Mouse (Mus musculus): ENCODE results near the gene March8. TPM values are rescaled to one million over a fixed set of nuclear protein-coding genes. Genes with fewer than 3 reads are reported as not detected.
A peak's percentile ranks its signal among the peaks of the same experiment; 100 is the strongest.

Gene March8
- total RNA-seq, 2 experiments from 2014 or later: 59.6 to 76.5 TPM

DNA sequence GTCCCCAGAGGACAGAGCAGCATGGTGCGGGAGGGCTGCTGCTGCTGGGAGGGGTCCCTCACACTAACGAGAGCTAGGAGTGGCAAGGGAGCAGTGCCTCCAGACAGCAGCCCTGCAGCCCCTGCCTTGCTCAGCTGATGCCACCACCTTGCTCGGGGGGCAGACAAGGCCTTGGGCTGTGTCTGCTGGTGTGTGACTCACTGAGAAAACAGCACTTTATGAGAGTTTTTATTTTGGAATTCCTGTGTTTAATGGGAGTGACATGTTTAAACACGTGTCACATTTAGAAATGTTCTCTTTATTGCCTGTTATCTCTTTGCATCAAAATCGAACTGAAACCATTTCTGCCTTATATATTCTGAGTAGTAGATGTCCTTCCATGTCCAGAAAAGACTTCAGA is 68.9 kb downstream of the March8 start:
- no peak for DNase-seq (ENCODE audit: low spot score in 2 of 2)

DNA sequence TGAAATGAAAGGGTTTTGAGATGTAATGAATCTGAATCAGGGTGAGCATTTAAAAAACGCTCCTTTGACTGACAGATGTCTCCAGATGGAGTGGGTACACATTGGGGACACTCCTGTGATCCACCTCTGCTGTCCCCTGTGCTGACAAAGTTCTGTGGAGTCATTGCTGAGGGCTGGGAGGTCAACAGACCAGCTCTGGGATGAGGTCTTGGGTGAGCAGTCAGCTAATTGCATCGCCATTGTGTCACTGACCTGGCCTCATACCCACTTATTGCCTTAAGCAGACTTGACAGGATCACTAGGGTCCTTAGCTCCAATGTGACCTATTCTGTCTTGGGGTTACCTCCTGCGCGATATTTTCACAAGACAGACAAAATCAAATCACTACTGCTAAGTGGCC is 69.4 kb downstream of the March8 start:
- DNase-seq (ENCODE audit: low spot score in 2 of 2): no peak

DNA sequence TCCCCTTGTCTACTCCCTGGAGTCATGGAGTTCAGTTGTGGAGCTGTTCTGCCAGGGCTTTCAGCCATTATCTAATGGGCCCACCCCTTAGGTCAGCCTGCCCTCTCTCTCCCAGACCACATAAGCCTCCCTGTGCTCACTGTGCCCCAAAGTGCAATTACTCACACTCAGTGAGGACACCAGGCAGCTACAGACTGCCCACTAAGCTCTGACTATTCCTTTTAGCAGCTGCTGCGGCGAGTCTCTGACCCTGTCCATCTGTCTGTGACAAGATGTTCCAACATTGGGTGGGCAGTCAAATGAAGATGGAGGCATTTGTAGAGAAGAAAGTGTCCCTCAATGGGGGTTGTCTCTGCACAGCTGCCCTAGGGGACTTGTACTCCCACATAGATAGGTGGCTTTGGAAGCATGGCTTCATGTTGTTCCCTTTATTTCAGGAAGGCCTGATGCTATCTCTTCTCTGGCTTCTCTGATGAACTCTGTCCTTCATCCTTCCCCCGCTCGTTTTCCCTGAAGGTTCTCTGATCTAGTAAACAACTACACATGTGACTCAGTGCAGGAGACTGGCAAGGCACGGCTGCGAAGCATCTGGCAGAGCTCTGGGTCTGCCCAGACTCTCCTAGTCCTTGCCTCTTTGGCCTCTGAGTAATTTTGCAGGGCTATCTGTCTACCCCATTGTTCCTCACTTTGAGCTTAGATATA is 70.3 kb downstream of the March8 start:
- peak in 1 of 2 experiments; percentile 20 for DNase-seq (ENCODE audit: low spot score in 2 of 2)

DNA sequence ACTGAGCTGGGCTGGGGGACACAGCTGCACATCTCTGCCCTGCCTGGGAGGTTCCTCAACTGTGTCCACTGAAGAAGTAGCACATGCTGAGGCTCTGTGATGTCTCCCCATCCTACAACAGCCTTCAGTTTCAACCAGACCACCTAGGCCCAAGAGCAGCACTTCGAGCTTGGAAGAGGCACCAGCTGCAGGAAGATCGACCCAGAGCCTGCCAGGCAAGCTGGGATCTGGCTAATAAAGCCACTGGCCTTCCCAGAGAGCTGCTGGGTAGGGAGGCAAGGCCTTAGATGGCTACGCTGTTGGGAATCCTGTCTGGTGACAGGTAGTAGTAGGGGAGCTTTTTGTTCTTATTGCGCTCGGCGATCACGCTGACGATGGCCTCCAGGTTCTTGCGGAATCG is 72.6 kb downstream of the March8 start:
- DNase-seq (ENCODE audit: low spot score in 2 of 2): no peak

DNA sequence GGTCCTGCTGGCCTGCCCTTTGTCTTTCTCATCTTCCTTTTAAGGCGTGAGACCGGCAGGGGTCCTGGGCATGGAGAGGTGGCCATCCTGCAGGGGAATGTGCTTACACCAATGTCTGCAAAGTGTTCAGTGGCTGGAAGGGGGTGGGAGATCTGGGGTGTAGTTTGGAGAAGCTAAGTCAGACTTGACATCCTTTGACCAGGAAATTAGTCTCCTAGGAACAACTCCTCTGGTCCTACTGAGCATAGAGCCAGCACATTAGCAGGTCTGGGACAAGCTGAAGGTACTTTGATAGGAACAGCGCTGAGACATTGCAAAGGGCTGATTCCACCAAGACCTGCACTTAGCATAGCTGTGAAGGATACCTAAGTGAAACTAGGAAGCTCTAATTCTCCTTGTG is 73.9 kb downstream of the March8 start:
- no peak for DNase-seq (ENCODE audit: low spot score in 2 of 2)

DNA sequence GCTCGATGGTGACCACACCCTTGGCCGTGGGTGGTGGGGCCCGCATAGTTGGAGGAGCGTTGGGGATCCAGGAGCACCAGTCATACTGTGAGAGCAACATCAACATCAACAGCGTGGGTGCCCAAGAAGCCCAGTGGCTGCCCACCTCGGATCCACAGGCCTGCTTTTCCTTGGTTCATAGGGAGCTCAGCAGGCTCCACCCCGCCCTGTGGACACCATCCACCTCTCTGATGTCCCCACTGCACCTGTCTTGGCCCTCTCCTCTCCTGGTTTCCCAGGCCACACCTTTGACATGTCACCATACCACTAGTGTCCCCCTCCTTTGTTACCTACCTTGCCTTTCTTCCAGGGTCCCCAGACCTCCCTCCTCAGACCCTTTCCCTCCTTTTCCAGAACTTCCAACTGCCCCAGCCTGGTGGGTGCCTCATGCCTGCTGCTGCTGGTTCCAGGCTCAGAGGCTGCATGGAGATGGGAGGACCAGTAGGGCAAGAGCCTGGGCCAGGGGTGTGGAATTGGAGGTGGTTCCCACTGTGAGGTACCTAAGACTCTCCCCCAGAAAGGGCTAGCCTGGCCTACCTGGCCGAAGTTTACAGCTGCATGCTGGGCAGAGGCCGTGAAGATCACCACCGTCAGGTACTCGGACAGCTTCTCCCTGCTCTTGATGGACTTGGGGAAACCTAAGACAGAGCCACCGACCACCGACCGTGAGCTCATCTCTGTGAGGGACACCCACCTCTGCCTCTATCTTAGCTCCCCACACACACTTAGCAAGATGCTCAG is 74.9 kb downstream of the March8 start:
- DNase-seq (ENCODE audit: low spot score in 2 of 2): no peak

DNA sequence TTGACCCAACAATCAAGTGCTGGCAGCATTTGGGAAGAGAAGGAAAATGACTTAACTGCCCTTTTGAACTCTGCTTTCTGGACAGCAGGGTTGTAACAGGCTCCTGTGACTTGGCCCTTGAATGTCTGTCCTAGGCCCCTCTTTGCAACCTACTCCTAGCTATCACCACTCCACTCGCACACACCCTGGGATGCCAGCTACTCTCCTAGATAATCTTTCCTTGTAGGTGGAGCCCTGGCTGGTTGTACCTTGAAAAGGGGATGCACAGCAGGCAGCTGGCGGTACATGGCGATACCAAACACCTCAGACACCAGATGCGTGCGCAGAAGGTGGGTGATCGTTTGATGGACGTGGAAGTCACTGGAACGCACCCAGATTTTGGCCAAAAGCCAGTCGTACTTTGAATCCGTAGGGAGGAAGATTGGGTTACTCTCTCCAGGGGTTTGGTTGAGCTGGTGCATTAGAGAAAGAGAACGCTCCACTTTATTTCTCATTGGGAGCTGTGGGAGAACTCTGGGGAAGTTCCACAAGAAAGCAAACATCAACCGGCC is 77.4 kb downstream of the March8 start:
- no peak for DNase-seq (ENCODE audit: low spot score in 2 of 2)

DNA sequence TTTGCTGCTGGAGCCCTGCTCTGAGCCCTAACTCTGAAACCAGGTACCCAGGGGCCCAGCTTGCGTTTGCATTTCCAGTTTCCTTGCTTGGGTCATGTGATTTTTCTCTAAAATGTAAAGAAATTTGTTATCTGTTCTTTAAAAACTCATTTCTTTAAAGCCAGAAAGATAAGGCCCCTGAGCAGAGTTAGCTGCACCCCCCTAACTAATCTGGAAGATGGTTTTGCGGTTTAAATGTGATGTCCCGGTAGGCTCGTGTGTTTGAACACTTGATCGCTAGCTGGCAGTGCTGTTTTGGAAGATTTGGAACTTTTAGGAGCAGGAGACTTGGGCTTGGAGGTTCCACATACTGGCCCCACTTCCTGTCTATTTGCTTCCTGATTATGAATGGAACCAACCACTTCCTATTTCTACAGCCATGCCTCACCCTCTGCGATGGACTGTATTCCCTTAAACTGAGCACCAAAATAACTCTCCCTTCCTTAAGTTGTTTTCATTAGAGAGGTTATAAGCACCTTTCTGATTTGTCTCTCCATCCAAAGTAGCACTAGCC is 78.3 kb downstream of the March8 start:
- DNase-seq (ENCODE audit: low spot score in 2 of 2): no peak

DNA sequence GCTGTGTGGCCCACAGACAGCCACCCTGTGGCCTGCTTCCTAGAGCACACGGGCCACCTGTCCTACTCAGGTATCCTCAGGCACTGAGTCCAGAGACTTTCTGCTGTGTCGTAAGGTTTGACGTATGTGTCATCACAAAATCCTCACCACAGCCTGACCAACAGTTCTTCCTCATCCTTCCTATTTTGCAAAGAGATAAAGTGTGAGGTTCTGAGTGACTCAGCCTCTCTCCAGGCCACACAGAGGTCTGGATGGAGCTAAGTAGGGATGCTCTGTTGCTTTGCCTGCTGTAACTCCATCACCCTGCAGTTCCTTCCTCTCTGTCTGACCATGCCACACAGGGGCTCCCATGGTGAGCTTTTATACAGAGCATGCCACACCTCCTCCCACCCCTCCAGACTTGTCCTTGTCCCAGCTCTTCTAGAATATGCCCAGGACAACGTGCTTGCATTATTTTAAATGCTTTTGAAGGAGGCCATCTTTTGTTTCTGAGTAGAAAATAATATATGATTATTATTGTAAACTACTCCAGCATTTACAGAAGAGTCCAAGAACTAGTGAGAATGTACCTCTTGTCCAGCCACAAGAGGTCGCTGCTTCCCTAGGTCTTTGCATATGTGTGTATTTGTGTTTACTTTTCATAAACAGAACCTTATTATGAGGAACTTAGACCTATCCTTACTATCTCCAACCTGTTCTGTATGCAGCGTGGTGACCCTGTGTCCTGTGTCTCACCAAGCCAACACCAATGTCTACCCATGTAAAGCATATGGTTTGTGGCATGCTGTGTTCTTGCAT is 79.9 kb downstream of the March8 start:
- DNase-seq (ENCODE audit: low spot score in 2 of 2): peak in 1 of 2 experiments; percentile 23

DNA sequence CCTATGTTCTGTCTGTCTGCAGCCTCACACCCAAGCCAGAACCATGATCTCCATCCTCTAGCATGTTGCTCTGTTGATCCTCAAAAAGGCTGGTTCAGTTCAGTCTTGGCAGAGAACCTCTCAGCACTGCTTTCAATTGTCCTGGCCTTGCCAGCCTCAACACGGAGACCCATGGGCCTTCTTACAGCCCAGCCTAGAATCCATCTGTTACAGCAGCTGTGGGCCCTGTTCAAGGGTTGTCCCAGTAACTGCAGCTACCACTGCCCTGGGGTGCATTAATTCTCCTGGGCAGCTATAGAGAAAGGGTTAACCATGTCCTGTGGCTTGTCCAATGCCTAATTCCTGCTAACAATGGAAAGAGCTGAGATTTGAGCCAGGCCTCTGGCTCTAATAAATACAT is 80.7 kb downstream of the March8 start:
- DNase-seq (ENCODE audit: low spot score in 2 of 2): no peak

DNA sequence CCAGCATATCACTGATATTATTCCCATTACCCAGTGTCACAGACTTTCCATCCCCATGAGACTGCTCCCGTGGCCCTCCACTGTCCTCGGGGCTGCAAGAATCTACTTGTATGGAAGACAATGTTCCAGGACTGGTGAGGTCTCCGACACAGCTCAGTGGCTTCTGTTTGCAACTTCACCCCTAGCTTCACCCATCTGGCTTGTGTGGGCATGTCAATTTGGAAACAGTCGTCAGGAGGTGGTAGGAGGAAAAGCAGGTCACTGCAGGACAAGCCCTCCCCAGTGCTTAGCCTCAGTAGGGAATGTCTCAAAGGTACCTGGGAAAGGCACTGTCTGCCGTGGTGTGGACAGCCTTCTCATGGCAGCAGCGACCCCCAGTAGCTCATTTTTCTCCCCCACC is 81.9 kb downstream of the March8 start:
- no peak for DNase-seq (ENCODE audit: low spot score in 2 of 2)

DNA sequence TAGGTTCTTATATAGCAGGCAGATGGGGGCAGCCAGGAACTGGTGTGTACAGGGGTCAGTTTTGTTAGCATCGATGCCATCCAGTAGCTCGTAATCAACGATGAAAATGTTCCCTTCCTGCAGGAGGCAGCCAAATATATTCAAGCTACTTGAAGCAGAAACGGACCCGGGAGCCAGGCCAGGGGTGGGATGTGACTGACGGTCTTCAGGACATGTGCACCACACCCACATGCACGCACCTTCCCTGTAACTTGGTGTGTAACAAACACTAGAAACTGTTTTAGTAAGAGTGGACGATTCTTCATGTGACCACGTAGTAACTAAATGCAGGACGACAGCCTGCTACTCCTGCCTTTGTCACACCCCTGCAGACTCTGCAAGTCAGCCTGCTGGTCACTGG is 82.4 kb downstream of the March8 start:
- no peak for DNase-seq (ENCODE audit: low spot score in 2 of 2)

DNA sequence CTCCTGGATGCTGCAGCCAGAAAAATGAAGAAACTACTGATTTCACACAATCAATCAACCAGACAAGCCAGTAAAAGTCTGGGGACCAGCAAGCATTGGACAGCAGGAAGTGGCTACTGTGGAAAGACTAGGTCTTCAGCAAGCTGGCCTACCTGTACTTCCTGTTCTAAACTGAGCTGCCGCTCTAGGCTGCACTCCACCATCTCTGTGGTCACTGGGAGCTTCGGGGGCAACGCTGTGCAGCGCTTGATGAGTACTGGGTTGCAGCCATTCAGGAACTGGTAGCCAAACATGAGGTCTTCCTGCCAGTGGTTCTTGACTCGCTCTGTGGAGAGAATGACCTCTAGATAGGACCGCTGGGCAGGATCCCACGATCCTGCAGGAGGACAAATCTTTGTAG is 85.2 kb downstream of the March8 start:
- no peak for DNase-seq (ENCODE audit: low spot score in 2 of 2)

DNA sequence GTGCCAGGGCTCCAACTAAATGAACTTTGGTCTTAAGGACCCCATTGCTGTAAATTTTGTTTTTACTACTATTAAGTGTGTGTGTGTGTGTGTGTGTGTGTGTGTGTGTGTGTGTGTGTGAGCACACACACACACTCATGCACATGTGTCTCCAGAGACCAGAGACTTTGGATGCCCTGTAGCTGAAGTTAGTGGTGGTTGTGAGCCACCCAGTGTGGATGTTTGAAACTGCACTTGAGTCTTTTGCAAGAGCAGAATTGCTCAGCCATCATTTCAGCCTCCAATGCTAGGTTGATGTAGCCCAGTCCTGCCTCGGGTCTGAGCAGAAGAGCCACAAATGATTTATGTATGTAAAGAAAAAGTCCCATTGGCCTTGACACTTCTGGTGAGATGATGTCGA is 85.8 kb downstream of the March8 start:
- no peak for DNase-seq (ENCODE audit: low spot score in 2 of 2)

DNA sequence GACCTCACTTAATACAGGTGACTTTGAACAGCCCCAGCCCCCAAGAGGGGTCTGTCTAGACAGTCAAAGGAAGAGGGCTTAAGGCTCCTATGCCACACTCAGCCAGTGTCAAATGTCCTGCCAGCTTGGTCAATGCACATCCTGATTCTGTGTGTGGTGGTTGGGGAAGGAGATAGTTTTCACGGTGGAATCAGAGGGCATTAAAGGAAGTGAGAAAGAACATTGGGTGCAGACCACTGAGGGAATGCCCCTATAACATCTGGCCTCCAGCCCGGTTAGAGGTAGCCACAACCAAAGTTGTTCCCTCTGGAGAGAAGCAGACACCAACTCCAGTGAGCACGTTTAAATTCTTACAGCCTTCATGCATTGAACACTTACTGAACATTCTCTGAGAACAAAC is 89.7 kb downstream of the March8 start:
- DNase-seq (ENCODE audit: low spot score in 2 of 2): no peak

DNA sequence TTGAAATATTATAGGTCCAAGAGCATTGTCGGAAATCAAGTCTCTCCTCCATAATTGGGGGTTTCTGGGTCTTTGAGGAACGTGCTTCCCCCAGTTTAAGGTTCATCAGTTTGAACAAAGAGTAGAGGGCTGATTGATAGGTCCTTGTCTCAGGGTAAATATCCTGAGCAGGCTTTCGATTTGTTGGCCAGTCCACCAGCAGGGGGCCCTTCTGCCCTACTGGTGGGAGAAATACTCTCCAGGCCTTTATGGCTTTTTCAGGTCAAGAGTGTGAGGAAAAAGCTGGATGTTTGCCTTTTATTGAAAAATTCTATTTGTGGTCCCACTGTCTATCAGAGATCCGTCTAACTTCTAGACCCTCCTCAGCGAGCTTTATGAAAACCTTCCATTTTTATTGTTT is 90.5 kb downstream of the March8 start:
- no peak for DNase-seq (ENCODE audit: low spot score in 2 of 2)

DNA sequence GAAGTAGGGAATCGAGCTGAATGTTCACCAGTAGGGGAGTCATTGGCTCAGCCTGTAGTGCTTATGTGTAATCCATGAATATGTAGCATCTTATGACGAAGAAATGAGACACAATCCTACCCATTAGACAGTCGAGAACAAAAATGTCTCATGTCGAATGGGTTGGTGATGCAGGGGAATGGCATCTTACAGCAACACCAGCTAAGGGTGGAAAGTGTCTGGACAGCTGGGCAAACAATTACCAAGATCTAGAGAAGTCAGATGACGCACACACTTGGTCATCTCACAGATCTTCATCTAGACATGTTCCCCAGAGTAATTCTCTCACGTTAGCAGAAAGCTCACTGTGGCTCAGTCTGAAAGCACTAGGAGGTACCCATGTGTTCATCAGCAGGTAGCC is 101.0 kb downstream of the March8 start:
- no peak for DNase-seq (ENCODE audit: low spot score in 2 of 2)

DNA sequence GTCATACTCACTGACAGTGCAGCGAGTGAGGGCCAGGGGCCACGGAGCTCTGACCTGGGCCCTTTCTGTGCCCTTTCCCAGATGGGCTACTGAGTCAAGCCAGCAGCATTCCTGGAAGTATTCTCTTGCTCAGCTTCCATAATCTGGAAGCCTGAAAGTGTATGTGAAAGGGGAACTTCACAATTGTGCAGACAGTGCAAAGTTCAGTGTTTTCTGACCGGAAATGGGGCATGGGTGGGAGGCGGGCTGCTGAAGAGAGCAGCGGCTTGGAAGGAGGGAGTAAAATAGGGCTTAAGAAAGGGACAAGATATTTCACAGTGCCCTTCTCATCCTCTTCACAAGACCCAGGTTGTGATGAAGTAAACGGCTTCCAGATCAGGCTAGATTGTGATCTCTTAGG is 101.7 kb downstream of the March8 start:
- DNase-seq (ENCODE audit: low spot score in 2 of 2): no peak

DNA sequence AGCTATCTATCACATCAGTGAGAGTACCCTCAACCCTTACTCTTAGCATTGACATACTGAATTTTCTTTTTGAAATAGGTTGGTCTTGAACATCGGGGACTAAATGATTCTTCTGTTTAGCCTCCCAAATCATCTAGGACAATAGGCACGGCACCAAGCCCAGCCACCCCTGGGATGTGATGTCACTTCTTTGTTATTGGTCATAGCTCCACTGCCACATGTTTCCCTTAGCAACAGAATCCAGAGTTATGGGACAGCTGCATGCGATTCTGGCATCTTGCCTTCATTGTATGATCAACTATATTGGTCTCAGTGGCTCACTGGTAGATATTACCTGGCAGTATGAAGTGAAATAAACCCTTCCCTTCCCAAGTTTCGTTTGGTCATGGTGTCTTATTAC is 102.6 kb downstream of the March8 start:
- DNase-seq (ENCODE audit: low spot score in 2 of 2): no peak

DNA sequence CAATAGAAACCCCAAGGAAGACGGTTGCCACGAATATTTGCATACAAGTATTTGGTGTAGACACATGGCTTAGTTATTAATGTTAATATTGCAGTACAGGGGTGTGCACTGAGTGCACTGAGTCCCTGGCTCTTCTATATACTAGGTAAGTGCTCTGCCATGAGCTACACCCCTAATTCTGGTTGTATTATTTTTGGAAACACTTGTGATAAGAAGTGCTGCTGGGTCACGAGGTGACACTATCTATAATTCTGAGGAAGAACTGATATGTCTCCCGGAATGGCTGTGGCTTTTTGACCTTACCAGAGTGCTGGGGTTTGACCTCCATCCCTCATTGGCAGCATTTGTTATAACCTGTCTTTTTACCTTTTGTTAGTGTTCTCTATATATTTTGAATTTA is 103.0 kb downstream of the March8 start:
- no peak for DNase-seq (ENCODE audit: low spot score in 2 of 2)

DNA sequence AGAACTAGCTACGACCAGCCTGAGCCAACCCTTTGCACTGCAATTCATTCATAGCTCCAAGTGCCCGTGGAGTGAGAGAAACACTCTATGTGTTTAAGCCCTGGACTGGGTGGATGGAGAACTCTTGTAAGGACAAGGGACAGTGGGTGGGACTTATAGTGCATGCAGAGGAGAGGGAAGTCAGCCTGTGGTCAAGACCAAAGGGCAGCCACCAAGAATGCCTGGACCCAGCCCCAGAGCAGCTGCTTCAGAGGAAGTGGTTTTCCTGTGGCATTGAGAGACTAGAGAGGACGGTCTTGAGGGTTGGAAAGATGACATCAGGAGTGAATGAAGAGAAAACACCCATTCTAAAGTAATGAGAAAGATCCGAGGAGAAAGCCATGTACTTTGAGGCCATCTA is 118.0 kb downstream of the March8 start:
- DNase-seq (ENCODE audit: low spot score in 2 of 2): no peak

All from adrenal gland, adult 18-20 months (tissue).